Mouse (Mus musculus) retina, postnatal 1 day (tissue): Measurements from ENCODE around the gene Srp68.

Source experiments
- DNase-seq: peaks from one replicate; pipeline ENCODE4 v3.0.0-alpha.2; 2012

Gene Srp68

GRCm38 (mm10) chr11:116245616-116246015 is 28.4 kb downstream of the Srp68 start:
- DNase-seq: no peak

- no peak for DNase-seq
These were observed 29.4 kb downstream of the Srp68 start for GRCm38 (mm10) chr11:116244580-116244979.

GRCm38 (mm10) chr11:116241744-116242235 is 32.2 kb downstream of the Srp68 start:
- peak; percentile 23 for DNase-seq

GRCm38 (mm10) chr11:116239797-116240196 is 34.2 kb downstream of the Srp68 start:
- peak; percentile 65 for DNase-seq

- no peak for DNase-seq
These were observed 36.1 kb downstream of the Srp68 start, which contains the start of gene Evpl for GRCm38 (mm10) chr11:116237742-116238395. Evpl (minus strand) TSS chr11:116238077.

GRCm38 (mm10) chr11:116234901-116235300 is 39.1 kb downstream of the Srp68 start:
- DNase-seq: no peak

- DNase-seq: no peak
These were observed 41.6 kb downstream of the Srp68 start for GRCm38 (mm10) chr11:116232427-116232826.

- DNase-seq: no peak
These were observed 45.3 kb downstream of the Srp68 start for GRCm38 (mm10) chr11:116228699-116229098.

- peak; percentile 87 for DNase-seq
These were observed 47.6 kb downstream of the Srp68 start for GRCm38 (mm10) chr11:116226414-116226813.

GRCm38 (mm10) chr11:116222740-116223059 is 51.3 kb downstream of the Srp68 start:
- DNase-seq: no peak

GRCm38 (mm10) chr11:116221931-116222739 is 51.9 kb downstream of the Srp68 start:
- DNase-seq: peak; percentile 53

GRCm38 (mm10) chr11:116219885-116220284 is 54.1 kb downstream of the Srp68 start:
- peak; percentile 85 for DNase-seq

GRCm38 (mm10) chr11:116218737-116219400 is 55.1 kb downstream of the Srp68 start:
- peak; percentile 89 for DNase-seq

- DNase-seq: no peak
These were observed 55.8 kb downstream of the Srp68 start for GRCm38 (mm10) chr11:116218263-116218662.

GRCm38 (mm10) chr11:116216549-116216948 is 57.5 kb downstream of the Srp68 start:
- no peak for DNase-seq

- no peak for DNase-seq
These were observed 58.0 kb downstream of the Srp68 start for GRCm38 (mm10) chr11:116215991-116216390.

GRCm38 (mm10) chr11:116215181-116215580 is 58.8 kb downstream of the Srp68 start:
- DNase-seq: peak; percentile 44

GRCm38 (mm10) chr11:116213877-116214510 is 60.0 kb downstream of the Srp68 start:
- DNase-seq: no peak

- no peak for DNase-seq
These were observed 61.2 kb downstream of the Srp68 start for GRCm38 (mm10) chr11:116212847-116213246.

GRCm38 (mm10) chr11:116210696-116211095 is 63.3 kb downstream of the Srp68 start:
- DNase-seq: no peak

- DNase-seq: no peak
These were observed 64.8 kb downstream of the Srp68 start for GRCm38 (mm10) chr11:116209257-116209656.

- no peak for DNase-seq
These were observed 65.4 kb downstream of the Srp68 start for GRCm38 (mm10) chr11:116208660-116209059.

GRCm38 (mm10) chr11:116206678-116207077 is 67.3 kb downstream of the Srp68 start:
- DNase-seq: no peak
